Mouse (Mus musculus) myocyte (in vitro differentiated cells): ENCODE results near the gene Fam170b.

Experiments used
- CEBPB ChIP-seq: IDR thresholded peaks from 2 replicates; pipeline ENCODE4 v1.6.1; 2011; ENCODE audit warnings: mild to moderate bottlenecking, moderate library complexity; ENCODE audit not compliant: poor library complexity, insufficient read depth, severe bottlenecking
- E2F4 ChIP-seq: IDR thresholded peaks from one replicate; pipeline ENCODE4 v1.6.1; 2011; ENCODE audit warnings: mild to moderate bottlenecking, control low read depth, moderate library complexity; ENCODE audit not compliant: insufficient read depth
- MAX ChIP-seq: IDR thresholded peaks from one replicate; pipeline ENCODE4 v1.6.1; 2011; ENCODE audit warnings: low read depth, mild to moderate bottlenecking, control low read depth
- MYOD1 ChIP-seq, 3 experiments: IDR thresholded peaks; one replicate each; pipeline ENCODE4 v1.6.1; 2011; ENCODE audit warnings: control low read depth in 2 of 3, low read depth in 2 of 3, mild to moderate bottlenecking in 2 of 3, moderate library complexity in 1 of 3; ENCODE audit not compliant: insufficient read length in 2 of 3, control insufficient read depth in 1 of 3
- MYOG ChIP-seq, 3 experiments: IDR thresholded peaks; one replicate each; pipeline ENCODE4 v1.6.1; 2011; ENCODE audit warnings: control low read depth in 2 of 3, low read depth in 2 of 3, mild to moderate bottlenecking in 2 of 3; ENCODE audit not compliant: insufficient read length in 2 of 3, control insufficient read depth in 1 of 3, insufficient read depth in 1 of 3
- POLR2A ChIP-seq: IDR thresholded peaks from one replicate; pipeline ENCODE4 v1.6.1; 2011; ENCODE audit warnings: low read depth, mild to moderate bottlenecking, control low read depth, moderate library complexity; ENCODE audit not compliant: insufficient read length
- POLR2AphosphoS2 ChIP-seq: IDR thresholded peaks from one replicate; pipeline ENCODE4 v1.6.1; 2011; ENCODE audit warnings: low read depth, control low read depth; ENCODE audit not compliant: insufficient read length
- REST ChIP-seq: IDR thresholded peaks from one replicate; pipeline ENCODE4 v1.6.1; 2011; ENCODE audit warnings: mild to moderate bottlenecking, control low read depth, moderate library complexity; ENCODE audit not compliant: insufficient read depth, insufficient read length
- SRF ChIP-seq: IDR thresholded peaks from one replicate; pipeline ENCODE4 v1.6.1; 2011; ENCODE audit warnings: low read depth; ENCODE audit not compliant: control insufficient read depth, insufficient read length
- TCF12 ChIP-seq: IDR thresholded peaks from one replicate; pipeline ENCODE4 v1.6.1; 2011; ENCODE audit warnings: mild to moderate bottlenecking, control low read depth; ENCODE audit not compliant: poor library complexity, insufficient read depth, severe bottlenecking
- TCF3 ChIP-seq: IDR thresholded peaks from one replicate; pipeline ENCODE4 v1.6.1; 2011; ENCODE audit warnings: low read depth, control low read depth; ENCODE audit not compliant: insufficient read length
- USF1 ChIP-seq: IDR thresholded peaks from one replicate; pipeline ENCODE4 v1.6.1; 2011; ENCODE audit warnings: low read depth, mild to moderate bottlenecking, control low read depth, moderate library complexity

DNA sequence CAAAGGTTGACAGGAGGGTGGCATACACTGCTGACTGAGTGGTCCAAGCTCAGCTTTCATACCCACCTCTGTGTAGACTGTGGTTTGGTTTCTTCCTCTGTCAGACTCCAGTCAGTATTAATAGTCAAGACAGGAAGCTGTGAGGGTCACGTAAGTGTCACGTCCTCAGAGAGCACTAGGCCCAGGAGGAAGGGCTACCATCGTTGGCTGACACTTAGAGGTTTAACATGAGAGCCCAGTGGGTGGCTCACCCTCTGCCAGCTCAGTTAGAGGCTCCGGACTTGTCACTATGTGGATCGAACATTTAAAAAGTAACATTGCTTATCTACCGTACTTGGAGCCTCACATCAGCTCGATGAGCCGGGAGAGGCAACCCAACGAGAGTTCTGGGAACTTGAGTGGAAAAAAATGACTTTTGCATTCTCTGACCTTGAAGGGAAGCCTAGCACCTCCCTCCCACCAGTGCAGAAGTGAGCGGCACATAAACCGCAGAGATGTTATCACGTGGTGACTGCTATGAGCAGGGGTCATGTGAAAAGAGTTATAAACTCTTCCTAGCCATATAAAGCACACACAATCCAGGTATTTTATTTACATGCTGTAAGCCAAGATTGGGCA, 49.5 kb upstream of the Fam170b start:
- TF ChIP-seq POLR2A: no peak
- no peak for TF ChIP-seq TCF12
- no peak for TF ChIP-seq REST
- no peak for TF ChIP-seq MAX
- no peak for TF ChIP-seq E2F4
- no peak for TF ChIP-seq SRF
- no peak for TF ChIP-seq MYOD1 (IDR thresholded peaks at IDR 0.05; ENCODE audit: control insufficient read depth in 1 of 3, insufficient read length in 2 of 3, low read depth in 2 of 3)
- no peak for TF ChIP-seq USF1
- TF ChIP-seq MYOG (IDR thresholded peaks at IDR 0.05; ENCODE audit: control insufficient read depth in 1 of 3, insufficient read depth in 1 of 3, insufficient read length in 2 of 3, low read depth in 2 of 3): no peak
- no peak for TF ChIP-seq CEBPB
- no peak for TF ChIP-seq POLR2AphosphoS2
- TF ChIP-seq TCF3: no peak
